Mouse (Mus musculus): ENCODE data around the gene Hoxa3. TPM values are rescaled to one million over a fixed set of nuclear protein-coding genes. Genes with fewer than 3 reads are reported as not detected.
A peak's percentile ranks its signal among the peaks of the same experiment; 100 is the strongest.

Gene Hoxa3
- polyA plus RNA-seq, 2 experiments from 2014 or later = 0.15 TPM; not detected in 1

DNA sequence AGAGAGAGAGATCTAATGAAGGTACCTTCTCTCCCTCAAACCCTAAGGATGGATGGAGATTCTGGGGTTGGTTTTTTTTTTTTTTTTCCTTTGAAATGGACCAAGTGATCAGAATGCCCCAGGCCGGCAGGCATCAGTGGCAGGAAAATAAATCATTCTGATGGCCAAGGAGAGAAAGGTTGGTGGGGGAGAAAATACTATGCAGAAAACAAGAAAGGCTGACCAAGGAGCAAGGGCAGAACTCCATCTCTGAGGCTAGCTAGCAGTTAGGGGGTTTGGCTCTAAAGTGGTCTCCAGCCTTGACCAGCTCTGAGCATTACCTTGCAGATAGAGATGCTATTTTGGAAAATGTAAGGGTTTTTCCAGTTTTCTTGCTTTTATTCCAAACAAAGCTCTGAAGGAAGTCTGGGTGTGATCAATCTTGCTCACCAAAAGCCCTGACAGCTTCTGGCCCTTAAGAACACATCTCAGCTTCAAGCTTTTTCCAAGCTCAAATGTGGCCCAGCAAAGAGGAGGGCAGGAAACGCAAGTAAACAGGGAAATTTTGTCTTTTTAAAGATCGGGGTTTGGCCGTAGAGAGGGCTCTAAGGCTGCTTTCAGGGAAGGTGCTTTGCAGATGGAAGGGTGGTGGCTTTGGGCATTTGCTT lies 46.6 kb downstream of the Hoxa3 start:
- ATAC-seq = no peak

DNA sequence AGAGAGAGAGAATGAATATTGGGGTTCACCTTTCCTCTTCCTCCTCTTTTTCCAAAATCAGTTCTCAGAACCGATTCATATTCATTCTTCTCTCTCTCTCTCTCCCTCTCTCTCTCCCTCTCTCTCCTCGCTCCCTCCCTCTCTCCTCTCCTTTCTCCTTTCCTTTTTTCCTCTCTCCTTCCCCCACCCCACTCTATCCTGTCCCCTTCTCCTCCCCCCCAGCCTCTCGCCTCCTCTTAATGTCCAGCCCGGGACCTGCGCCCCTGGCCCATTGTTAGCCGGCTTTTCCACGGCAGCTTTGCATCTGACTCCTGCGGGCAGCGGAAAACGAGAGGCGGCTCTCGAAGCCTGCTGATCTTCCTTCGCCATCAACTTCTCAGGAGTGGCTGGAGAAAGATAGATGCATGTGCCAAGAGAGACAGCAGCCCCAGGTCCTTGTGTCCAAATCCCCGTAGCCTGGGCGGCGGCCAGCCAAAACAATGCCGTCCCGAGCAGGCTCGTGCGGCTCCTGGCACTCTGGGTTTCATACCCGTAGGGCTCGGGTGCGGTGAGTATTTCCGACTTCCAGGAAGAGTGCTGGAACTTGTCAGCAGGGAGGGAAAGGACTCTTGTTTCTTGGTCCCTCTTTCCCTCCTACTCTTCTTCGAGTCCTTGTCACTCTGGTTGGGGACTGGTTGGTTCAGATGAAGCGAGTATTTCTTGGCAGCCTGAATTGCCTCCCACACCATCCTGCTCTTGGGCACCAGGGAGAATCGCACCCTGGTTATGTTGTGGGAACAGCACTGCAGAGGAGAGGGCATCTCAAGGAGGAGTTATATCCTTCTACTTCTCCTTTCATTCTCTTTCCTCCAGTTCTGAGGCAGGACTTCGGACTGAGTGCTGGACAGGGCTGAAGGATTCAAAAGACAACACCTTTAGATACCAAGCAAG lies 47.4 kb downstream of the Hoxa3 start:
- ATAC-seq = no peak

DNA sequence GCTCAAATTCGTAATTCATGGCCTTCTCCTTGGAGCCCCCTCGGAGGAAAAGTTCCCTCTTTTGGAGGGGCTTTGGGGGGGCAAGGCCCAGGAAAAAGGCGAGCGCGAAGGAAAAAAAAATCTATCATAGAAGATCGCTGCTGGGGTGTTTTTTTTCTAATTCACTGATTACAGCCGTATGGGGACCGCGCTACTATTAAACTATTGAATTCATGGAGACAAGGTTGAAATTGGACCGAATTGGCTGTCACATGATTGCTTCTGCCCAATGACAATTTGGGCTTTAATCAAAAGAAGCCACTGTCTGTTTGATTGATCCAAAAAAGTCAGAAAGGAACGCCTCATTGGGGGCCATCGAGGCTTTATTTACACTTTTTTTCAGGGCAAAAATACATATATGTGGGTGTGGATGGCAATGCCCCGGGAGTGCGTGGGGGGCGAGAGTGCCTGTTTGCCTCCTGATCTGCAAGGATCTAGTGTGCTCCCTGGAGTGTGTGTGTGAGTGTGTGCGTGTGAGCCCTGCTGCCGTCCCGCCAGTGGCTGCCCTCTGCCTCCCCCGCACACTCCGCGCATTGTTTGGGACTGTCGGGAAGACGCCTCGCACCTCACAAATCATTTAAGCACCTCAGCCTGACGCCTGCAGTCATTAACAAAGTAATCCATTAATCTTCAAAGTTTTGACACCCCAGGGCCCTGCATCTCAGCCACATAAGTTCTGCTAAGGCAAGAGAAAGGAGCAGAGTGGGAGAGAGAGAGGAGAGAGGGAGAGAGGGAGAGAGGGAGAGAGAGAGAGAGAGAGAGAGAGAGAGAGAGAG lies 48.3 kb downstream of the Hoxa3 start, which contains the start of gene Hoxa2:
Gene Hoxa2, minus strand, starts transcription at position 206 of the 815 bp plus-strand sequence.
- ATAC-seq = no peak

DNA sequence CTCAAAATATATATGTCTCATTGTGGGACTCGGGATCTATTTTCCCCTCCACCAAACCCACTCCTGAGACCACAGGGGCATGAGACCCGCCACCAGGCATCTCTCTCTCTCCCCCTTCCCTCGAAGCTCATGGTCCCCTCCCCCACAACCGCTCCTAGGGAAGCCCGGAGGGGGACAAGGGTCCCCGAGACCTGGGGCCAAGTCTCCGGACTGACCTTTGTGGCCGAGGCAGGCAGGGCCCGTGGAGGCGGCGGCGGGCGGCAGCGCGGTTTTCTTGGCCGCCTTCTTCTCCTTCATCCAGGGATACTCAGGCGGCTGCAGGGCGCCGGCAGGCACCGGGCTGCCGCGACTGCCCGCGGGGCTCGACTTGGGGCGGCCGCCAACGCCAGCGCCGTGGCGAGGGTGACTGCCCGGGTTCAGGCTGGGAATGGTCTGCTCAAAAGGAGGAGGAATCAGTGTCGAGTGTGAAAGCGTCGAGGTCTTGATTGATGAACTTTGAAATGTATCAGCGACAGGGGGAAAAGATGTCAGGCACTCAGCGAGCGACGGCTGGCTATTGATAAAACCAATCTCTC lies 49.0 kb downstream of the Hoxa3 start:
- no peak for ATAC-seq

DNA sequence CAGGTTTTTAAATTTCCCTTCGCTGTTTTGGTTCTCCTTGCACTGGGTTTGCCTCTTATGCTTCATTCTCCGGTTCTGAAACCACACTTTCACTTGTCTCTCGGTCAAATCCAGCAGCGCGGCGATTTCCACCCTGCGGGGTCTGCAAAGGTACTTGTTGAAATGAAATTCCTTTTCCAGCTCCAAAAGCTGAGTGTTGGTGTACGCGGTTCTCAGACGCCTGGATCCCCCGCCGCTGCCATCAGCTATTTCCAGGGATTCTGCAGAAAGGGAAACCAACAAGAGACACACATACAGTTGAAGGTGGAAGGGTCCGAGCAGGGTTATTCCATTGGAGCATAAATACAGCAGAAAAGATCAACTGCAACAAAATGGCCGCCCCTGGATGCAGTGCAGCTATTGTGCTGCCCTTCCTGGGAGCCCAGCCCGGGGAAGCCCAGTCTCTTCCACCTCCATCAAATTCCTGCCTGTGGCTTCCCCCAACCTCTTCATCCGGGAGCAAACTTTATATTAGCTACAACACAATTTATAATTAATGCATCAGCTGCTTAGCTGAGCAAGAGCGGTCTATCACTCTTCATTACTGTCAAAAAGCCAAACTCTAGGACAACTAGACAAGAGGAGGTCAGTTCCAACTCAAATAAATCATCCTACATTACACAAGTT lies 49.6 kb downstream of the Hoxa3 start:
- ATAC-seq = no peak

DNA sequence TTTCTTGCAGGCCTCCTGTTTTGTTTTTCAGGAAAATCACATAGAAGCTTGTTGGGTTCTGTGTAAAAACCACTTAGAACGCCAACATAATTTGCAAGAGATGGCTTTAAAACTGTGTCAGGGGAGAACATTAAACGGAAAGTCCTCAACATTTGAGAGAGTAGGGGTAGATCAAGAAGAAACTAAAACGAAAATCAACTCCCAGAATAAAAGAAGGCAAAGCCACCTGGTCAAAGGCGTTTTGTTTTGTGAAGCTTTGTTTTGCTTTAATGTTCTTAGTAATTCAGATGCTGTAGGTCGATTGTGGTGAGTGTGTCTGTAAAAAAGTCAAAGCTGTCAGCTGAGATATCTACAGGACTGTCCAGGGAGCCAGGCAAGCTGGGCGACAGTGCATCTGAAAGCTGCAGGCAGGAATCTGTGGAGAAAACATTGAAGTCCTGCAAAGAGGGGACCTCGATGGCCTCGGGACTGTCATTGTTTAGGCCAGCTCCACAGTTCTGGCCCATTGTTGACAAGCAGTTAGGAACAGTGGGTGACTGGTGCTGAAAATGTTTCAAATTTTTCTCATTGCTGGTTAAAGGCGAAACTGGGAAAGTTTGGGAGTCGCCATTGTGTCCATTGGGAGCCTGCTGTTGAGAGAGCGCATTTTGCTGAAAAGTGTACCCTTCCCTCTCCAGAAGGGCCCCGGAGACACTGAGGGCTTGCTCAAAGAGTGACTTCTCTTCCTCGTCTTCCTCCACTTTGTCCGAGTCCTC lies 50.3 kb downstream of the Hoxa3 start:
- ATAC-seq = no peak

DNA sequence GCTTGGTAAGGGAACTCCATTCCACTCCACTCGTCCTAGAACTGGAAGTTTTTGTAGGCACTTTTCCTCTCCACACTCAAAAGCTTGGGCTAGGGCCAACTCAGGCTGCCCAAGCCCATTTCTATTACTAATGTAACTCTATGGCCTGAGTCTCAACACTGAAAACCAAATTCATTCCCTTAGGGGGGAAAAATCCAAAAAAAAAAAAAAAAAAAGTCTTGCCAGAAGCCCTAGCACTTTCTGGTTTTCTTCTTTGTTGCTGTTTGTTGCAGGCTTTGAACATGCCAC lies 51.1 kb downstream of the Hoxa3 start:
- no peak for ATAC-seq

DNA sequence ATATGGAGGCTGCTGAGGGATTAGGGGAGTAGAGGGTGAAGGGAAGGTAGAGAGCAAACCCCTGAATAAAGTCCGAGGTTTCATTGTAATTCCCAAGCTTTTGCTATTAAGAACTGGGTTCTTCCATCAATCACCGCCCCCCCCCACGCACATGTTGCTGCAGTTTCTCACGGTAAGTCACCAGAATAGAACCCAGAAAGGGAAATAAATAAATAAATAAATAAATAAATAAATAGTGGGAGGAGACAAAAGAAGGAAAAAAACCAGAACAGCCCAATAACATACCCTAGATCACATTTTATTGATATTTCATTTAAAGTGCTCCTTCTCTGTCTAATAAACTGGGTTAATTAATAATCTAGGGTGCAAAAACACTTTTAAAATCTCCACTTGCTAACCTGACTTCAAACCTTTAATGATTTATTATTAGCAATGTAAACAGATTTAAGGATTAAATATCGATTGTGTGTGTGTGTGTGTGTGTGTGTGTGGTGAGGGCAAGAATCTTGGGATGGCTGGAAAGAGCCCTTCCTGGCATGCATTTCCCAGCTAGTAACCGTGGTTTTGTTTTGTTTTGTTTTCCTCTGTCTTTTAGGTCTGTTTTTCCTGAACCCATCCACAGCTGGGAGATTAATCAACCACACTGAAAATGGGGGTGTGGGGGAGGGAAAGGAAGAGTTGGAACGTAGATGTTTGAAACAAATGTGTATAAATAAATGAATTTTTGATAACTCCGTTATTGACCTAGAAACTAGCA lies 51.6 kb downstream of the Hoxa3 start:
- no peak for ATAC-seq

DNA sequence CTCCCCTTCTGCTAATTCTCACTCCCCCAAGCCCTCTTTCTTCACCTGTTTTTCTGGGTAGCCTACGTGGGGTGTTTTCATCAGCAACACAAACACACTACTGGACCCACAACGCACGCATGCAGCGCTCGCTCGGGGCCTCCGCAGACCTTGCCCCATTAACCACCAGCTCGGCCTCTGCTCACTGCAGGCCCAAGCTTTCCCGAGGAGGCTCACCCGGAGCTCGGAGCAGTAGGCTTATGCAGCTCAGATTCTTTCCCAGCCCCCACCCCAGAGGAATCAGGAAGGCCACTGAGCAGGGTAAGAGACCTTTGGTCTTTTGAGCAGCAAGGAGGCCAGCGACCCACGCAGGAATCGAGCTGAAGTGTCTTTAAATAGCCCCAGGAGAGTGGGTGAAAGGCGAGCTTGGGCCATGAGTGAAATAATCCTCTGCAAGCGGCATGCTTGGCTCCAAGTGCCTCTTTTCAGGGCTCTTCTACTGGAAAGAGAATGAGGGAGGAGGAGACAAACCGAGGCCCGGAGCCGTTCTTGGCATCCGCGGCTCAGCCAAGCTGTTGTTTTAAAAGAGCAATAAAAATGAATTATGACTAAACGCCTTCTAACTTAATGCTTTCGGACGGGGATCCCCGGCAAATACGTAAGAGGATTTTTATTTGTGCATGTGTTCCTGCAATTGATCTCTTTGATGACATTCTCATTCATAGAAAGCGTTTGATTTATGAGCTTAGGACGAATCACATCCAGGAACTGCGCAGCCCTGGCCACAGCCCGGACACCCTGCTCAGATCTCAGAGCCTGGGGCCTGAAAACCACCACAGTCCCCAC lies 52.4 kb downstream of the Hoxa3 start:
- ATAC-seq = no peak

DNA sequence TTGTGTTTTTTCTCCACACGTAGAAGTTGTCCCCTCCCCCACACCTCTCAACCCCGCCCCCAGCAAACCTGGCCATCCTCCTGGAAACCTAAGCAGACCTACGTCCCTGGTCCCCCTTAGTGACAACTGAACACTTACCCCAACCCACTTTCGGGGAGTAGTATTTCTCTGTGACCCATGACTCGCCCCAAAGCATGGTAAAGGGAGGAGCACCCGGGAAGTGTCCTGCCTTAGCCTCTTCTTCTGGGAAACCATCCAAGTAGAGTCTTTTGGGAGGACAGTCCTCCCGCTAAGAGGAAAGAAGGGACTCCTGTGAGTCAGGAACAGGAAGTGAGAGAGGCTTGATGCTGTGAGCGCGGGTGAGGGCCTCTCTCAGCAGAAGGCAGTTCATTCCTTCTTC lies 53.2 kb downstream of the Hoxa3 start:
- ATAC-seq = no peak

DNA sequence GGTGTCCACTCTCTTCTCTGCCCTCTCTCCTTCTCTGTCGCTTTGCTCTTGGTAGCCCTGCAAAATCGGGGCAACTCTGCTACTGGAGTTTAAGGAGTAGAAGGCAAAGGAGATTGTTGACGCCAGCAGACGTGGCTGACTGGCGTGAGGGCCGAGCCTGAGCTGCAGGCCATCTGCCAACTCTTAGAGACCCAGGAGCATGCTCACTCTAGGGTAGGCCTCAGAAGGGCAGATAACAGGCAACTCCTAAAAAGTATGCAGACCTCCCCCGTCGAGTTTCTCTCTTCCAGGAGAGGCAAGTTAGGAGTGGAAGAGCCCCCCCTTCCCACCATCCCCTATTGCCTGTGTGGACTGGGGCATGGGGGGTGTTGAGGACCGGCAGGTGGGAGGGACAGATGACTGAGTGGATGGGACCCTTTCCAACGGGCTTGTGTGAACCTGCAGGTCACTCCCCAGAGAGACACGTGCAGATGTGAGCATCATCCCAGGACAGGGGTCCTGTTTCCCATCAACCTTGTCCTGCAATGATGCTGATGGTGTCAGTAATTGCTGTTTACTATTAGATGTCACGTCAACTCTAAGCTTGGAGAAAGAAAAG lies 53.9 kb downstream of the Hoxa3 start:
- ATAC-seq = no peak

DNA sequence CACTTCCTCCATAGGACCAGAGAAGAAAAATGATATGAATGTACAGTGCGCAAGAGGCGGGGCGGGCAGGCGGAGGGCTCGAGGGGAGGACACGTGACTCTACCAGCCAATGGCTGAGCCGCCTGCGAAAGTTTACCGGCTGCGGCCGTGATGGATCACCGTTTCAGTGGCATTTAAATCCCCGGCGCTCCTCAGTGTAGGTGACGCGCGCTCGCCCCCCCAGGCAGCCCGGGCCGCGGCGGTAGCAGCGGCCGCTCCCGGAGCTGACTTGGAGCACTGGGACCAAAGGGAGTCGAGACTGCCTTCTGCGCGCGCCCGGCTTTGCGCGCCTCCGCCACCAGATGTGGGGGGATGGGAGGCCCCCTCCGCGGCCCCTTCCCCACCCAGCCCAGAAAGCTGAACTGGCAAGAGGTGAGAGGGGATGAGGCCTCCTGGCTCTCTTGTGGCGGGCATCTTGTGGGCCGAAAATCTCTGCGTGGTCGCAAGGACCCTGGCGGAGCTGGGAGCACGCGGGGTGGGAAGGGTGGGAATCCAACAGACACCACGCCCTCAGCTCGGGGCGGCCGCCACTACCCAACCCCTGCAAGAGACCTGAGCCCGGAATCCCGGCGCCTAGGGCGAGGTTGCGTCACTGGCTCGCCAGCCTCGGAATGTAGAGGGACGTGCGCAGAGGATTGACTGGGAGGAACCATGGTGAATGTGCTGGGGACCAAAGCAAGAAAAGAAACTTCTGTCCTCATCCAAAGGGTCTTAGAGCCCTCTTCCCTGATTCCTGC lies 54.7 kb downstream of the Hoxa3 start, which contains the start of gene Hoxa1:
Gene Hoxa1, minus strand, starts transcription at position 42 of the 776 bp plus-strand sequence.
- peak; percentile 81 for ATAC-seq

DNA sequence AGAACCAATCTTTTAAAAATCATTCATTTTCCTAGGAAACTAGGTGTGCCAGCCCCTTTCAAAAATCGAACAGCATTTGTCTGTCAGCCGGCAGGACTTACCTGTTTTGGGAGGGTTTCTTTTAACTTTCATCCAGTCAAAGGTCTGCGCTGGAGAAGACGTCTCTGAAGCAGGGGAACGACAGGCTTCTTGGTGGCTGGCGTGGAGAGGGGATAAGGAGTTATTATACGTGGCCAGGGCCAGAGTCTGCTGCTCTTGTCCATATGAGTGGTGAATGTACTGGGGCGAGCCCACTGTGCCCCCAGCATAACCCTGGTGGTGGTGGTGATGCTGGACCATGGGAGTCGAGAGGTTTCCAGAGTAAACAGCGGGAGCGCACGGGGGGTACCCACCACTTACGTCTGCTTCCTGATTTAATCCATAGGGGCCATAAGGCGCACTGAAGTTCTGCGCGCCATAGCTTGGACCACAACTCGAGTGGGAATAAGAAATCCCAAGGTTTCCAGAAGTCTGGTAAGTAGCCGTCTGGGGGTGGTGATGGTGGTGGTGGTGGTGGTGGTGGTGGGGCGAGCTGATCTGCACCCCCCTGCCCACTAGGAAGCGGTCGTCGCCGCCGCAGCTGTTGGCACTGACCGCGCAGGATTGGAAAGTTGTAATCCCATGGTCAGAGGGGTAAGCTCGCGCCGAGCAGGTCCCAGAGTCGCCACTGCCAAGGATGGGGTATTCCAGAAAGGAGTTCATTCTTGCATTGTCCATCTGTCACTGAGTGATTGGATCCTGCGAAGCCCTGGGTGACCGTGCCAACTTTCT lies 55.5 kb downstream of the Hoxa3 start:
- no peak for ATAC-seq

DNA sequence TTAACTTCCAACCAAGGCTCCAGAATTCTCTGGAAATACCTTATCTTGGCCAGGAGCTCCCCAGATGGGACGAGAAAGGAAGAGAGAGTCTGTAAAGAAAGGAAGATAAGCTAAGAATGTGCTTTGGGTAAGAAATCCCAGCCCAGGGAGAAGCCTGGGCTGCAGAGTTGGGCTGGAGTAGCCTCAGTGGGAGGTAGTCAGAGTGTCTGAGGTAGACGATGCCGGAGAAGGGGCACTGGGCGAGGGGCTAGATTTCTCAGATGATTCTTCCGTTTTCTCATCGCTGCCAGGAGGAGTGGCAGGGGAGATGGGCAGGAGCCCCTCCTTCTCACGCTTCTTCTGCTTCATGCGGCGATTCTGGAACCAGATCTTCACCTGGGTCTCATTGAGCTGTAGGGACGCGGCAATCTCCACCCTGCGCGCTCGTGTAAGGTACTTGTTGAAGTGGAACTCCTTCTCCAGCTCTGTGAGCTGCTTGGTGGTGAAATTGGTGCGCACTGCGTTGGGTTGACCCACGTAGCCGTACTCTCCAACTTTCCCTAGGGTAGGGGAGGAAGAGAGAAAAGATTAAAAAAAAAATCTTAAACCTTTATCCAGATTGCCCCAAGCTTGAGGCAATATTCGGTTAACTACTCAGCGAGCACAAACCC lies 56.5 kb downstream of the Hoxa3 start:
- no peak for ATAC-seq

DNA sequence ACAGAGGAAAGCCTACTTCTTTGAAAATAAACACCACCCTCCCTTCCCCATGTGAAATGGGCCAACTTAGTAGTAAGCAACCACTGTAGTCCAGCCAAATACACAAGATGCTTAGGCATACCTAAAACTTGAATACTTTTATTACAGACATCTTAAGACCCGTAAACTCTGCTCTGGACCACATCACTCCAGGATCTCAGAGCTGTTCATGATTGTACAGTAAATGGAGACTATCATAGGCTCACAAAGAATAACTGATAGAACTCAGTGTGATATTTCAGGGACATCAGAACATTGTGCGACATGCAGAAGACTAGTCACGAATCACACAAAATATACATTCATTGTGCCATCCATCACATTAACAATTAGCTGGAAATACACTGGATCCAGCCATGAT lies 57.7 kb downstream of the Hoxa3 start:
- ATAC-seq = no peak

DNA sequence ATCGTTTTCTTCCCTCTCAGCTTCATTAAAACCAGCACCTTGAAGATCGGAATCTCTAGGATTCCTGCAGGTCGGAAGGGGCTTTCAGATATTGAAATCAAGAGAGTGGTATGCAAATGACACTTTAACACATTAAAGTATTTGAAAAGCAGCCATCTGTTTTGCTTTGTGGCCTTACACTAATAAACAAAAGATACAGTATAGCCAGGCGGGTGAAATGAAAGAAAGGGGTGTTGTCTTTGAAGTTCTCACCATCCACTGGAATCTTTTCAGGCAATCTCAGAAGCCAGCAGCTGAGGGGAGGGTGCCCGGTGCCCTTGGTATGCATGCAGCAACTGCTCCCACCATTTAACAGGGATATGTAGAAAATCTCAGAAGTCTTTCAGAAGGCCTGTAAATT lies 59.1 kb downstream of the Hoxa3 start:
- no peak for ATAC-seq

DNA sequence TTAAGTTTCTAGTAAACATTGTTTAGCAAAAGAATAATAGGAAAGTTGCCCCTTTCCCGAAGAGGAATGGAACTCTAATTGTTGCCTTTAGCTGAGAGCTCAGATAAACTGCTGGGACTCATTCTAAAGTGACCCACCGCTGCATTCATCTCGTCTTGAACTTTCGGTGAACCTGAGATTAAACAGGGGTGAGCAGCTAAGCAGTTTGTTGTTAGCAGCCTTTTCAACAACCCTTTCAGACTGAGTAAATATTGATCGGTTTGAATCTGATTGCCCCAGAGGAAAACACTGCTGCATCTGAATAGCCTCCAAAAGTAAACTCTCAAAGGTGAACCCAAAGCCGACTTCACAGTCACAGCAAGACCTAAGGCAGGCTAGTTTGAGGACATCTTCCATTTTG lies 59.9 kb downstream of the Hoxa3 start:
- ATAC-seq = no peak
